Mouse (Mus musculus): ENCODE results near the gene Taar1. TPM values are rescaled to one million over a fixed set of nuclear protein-coding genes. Genes with fewer than 3 reads are reported as not detected.

Gene Taar1
- total RNA-seq, 2 experiments from 2014 or later: not detected

Other genes starting within 250 kb of the Taar1 start
- gene Rps12, start 133.1 kb upstream of the Taar1 start, total RNA-seq (2021): 100 to 1,000 TPM; 510 to 531 TPM
- 10 to 100 TPM; 30.5 to 40.2 TPM for gene Slc18b1, start 123.4 kb upstream of the Taar1 start, total RNA-seq (2021)
- 10 to 100 TPM in 1 of 2 experiments, 1 to 10 TPM in 1; 4.2 to 44.2 TPM for gene Vnn3, start 68.9 kb upstream of the Taar1 start, total RNA-seq (2021)
- 10 to 100 TPM; 19.8 to 40.5 TPM for gene Vnn1, start 25.7 kb upstream of the Taar1 start, total RNA-seq (2021)
- gene Taar2, start 18.2 kb downstream of the Taar1 start, total RNA-seq (2021): not detected
- gene Taar3, start 29.2 kb downstream of the Taar1 start, total RNA-seq (2021): not detected
- not detected for gene Taar4, start 40.1 kb downstream of the Taar1 start, total RNA-seq (2021)
- not detected for gene Taar5, start 50.4 kb downstream of the Taar1 start, total RNA-seq (2021)
- gene Taar6, start 65.3 kb downstream of the Taar1 start, total RNA-seq (2021): not detected
- not detected for gene Taar7a, start 73.1 kb downstream of the Taar1 start, total RNA-seq (2021)
- gene Taar7b, start 79.6 kb downstream of the Taar1 start, total RNA-seq (2021): not detected
- not detected for gene Taar7d, start 106.9 kb downstream of the Taar1 start, total RNA-seq (2021)
- not detected for gene Taar7e, start 117.3 kb downstream of the Taar1 start, total RNA-seq (2021)
- gene Taar7f, start 129.2 kb downstream of the Taar1 start, total RNA-seq (2021): not detected
- not detected for gene Taar8a, start 156.1 kb downstream of the Taar1 start, total RNA-seq (2021)
- gene Taar8b, start 171.9 kb downstream of the Taar1 start, total RNA-seq (2021): not detected
- not detected for gene Taar8c, start 181.6 kb downstream of the Taar1 start, total RNA-seq (2021)
- not detected for gene Taar9, start 189.2 kb downstream of the Taar1 start, total RNA-seq (2021)
- 100 to 1,000 TPM; 137 to 143 TPM for gene Stx7, start 228.9 kb downstream of the Taar1 start, total RNA-seq (2021)